Mouse (Mus musculus) retina, embryonic 14.5 days (tissue): ENCODE results near the gene Tgds.
"Not testable (repeated sequence)": the region's sequence is repeated elsewhere in the genome, so short reads cannot be mapped to it uniquely, and the experiment has no call there.

Source experiments
- DNase-seq: peaks from one replicate; pipeline ENCODE4 v3.0.0-alpha.2; 2015; ENCODE audit warnings: low spot score

The Tgds gene

DNA sequence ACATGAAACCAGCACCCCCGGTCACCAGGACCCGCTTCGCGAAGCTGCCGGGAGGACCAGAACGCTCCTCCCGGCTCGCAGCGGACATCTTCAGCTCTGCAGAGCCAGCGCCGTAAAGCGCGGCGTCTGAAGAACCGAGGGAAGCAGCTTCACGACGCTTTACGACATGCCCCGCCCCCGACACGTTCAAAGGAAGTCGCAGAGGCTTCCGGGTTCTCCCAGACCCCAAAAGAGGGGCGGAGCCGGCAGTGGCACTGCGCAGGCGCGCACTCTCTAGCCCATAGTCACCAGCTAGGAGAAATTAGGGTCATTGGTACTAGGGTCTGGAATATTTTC, at the start of gene Tgds:
TSS of gene Tgds (minus strand) at position 114 of the 336 bp plus-strand sequence.
- peak; percentile 100 for DNase-seq

DNA sequence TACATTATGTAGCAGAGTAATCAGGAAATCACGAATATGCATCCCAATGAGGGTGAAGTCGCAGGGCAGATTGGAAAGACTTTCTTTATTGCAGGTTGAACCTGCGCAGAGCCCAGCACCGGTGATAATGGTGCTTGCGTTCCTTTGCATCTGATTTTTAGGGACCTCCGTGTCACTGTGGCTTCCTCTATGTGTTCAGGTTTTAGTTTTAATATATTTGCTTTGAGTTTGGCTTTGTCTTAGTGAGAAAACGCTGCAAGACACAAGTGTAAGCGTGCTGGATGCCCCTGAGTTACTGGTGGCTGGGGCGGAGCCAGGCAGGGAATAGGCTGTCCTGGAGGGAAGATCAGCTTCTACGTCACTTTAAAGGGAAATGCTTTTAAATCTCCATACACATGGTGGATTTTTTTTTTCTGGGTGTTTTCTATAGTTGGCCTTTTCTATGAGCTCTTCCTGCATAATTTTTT, 48.2 kb upstream of the Tgds start:
- DNase-seq, result peak; percentile 70

DNA sequence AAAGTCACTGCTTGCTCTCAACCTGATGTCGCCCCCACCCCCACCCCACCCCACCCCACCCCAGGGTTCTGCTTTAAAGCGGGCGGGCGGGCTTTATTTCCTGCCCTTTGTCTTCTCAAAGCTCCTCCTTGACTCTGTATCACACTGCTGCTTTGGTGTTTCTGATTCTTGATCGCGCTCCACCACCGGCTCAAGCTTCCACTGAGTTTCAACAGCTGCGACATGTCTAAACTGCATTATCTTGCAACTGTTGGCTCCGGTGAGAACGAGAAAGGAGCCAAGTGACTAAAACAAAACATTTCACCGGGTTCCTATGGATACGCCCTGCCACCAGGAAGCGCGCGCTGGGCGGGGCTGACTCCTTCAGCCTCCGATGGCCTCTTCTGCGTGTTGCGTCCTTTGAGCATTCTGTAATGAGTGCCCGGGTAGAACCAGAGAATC, 47.6 kb upstream of the Tgds start:
- peak; percentile 76 for DNase-seq

DNA sequence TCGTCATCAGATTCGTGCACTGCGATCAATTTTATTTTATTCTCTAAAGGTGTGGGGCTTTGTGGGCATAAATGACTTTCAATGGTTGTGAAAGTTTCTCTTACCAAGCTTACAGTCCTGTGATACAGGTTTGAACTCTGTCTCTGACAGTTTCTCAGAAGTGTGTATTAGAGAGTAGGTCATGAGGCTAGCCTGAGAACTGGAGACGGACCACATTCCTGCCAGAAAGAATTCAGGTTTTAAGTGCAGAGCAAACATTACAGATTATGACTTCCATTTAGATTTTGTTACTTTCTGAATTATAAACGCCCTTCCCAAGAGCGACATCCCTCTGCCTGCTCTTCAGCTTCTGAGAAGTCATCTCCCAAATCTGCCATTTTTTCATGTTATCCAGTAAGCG, 47.1 kb upstream of the Tgds start:
- no peak for DNase-seq

DNA sequence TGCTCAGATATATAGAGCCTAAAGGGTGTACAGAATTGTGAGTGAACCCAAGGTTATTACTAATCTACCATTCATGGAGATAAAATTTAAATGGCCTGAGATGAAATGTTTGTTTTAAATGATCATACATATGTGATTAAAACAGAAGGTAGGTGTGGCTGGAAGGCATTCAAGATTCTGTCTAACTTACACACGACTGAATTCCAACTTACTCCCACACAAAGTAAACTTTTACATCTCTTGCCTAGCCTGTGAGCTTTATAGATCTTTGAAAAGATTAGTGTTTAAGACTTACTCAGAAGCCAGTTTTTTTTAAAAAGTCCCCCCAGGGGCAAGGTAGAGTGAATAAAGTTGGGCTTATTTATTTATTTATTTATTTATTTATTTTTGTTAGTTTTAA, 46.7 kb upstream of the Tgds start:
- no peak for DNase-seq

DNA sequence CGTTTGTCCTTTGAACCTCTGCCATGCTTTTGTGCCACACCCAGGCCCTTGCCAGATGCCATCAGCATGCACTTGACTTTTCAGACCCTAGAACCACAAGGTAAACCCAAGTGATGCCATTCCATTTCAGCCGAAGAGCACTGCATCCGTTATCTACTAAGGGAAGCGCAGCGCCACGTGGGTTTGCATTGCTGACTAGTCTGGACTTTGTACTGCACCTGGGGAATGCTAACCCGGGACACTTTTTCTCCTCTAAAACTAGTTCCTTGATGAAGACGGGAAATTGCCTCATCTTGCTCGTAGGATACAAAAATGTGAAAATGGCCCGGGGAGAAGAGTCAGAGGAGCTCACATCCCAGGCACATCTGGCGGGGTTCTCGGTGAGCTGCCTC, 43.1 kb upstream of the Tgds start:
- DNase-seq, result no peak

DNA sequence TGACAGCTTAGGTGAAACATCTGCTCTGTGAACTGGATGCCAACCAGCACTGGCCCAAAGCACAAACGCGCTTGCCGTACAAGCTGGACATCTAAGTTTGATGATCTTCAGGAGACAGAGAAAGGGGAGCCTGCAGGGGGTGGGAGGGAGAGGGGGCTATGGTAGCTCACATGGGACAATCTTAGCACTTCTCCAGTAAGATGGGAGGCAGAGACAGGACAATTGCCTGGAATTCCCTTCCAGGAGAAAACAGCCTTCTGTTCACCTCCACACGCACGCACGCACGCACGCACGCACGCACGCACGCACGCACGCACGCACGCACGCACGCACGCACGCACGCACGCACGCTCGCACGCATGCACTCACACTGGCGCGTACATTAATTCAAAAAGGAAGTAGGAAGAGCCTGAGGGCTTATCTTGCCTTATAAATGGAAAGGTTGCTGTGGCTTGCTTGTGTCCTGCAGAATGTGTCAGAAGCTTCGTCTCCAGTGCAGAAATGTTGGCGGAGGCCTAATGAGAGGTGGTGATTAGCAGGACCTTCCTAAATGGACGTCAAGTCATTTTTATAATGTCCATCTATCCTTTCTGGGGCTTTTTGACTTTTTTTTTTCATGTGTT, 42.6 kb upstream of the Tgds start:
- no peak for DNase-seq

DNA sequence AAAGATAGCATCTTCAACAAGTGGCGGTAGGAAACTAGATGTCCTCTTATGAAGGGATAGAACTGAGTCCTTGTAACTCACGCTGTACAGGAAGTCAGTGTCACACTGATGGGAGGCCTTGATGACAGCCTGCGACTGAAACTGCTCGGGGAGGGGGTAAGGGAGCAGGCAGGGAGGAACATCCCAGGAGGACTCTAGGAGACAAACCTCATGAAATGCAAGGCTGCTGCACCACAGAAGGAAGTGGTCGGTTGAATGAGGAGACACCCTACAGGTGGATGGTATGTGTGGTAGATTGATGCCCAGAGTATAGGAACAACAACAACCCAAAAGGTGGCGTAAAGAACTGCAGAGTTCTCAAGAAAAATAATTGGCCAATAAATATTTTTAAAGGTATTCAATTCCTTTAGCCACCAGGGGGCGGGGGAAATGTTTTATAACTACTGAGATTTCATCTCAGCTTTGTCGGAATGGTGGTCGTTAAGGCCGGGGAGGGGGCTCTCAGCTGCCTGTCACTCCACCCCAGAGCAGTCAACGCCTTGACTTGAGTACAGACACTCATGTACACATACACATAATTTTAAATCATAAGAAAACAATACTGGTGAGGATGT, 41.1 kb upstream of the Tgds start:
- peak; percentile 31 for DNase-seq

DNA sequence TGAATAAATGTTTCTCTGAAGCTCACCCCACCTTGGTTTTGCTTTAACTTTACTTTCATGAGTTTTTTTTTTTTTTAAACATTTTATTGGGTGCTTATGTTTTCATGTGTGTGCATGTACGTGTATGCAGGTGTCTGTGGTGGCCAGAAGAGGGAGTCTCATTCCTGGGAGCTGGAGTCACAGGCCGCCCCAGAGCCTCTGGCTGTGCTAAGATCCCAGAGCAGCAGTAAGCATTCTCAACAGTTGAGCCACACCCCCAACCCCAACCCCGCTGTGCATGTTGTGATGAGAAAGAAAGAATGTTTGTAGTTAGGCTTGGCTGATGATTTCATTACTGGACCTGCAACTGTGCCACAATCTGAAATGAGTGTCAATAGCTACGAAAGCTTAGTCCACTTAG, 36.2 kb upstream of the Tgds start:
- no peak for DNase-seq

DNA sequence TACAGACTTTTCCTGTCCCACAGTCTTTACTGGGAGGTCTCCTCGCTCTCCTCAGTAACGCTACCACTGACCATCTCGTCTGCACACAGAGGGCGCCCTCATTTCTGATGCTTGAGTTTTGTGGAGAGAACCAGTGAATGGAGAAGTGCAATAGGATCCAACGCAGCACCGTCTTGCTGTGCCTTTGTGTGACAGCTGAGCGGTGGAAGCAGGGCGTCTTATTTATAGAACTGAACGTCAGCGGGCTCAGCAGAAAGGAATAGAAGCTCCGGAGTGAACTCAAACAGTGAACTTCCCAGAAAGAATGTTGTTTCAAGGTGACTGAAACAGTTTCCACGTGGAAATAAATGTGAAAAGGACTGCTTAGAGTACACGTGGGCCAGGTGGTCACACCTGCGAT, 30.1 kb upstream of the Tgds start:
- DNase-seq, result no peak

DNA sequence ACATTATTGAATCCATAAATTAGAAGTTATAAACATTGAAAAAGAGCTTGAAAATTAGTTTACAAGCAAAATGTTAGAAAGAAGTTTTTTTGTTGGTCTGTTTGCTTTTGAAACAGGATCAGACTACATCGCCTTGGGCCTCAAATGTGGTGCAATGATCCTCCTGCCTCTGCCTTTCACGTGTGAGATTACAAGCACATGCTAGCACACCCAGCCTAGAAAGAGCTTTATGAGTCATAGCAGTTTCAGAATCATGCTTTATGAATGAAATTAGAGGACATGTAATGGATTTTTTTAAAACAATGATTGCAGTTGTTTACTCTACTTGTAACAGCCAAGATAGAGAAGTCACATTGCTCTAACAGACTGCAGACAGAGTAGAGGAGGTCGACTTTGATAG, 29.2 kb upstream of the Tgds start:
- DNase-seq, result no peak

DNA sequence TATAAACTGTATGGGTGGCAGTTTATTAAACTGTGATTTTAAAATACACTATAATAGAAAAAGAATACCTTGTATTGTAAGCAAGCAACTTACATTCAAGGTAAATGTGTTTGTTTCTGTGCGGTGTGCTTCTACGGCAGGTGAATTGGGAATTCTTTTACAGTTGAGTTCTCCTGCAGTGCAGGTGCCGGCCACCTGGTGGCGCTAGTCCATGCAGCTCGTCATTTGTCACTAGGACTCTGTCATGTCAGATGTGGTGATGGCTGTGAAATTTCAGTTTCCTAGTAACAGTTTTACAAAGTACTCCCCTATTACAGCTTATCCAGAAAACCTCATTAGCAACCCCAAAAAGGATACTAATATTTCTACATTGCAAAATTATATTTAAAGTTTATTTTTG, 24.6 kb upstream of the Tgds start:
- DNase-seq, result peak; percentile 76

DNA sequence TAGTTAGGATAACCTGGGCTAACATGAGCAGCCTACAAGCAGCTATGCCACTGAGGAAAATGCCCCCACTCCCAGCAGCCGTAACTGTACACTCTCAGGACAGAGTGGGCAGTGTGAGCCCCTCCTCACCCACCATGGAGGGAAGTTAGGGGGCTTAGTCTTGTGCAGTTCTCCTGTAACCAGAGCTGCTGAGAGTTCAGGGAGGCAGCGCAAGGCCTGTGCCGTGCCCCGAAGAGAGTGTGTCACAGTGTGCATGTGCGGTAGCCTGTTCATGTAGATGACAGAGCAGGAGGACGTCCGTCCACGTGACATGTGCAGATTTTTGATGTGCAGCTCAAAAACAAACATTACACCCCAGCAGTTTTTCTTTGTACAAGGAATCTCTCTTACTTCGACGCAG, 24.2 kb upstream of the Tgds start:
- no peak for DNase-seq

DNA sequence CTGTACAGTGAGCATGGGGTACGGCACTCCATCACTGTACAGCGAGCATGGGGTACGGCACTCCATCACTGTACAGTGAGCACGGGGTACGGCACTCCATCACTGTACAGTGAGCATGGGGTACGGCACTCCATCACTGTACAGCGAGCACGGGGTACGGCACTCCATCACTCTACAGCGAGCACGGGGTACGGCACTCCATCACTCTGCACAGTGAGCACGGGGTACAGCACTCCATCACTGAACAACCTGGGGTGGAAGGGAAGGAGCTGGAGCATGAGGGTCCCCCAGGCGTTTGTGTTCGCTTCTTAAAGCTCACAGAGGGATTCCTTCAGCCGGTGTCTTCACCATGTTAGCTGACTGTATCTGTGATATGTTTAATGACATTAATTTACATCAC, 23.5 kb upstream of the Tgds start:
- DNase-seq, result not testable (repeated sequence)

DNA sequence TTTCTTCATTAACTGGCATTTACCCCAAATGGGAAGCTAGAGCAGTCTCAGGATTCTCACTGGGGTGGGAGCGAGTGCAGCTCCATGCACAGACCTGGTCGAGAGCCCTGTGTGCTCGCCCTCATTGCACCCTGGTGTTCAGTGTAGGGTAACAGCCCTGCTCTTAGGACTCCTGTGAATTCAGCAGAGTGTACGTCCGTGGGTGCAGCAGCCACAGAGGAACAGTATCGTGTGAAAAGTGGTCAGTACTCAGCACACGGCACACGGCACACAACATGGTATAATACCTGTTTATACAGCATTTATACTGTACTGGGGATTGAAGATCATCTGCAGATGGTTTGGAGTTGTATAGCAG, 19.7 kb upstream of the Tgds start:
- no peak for DNase-seq

DNA sequence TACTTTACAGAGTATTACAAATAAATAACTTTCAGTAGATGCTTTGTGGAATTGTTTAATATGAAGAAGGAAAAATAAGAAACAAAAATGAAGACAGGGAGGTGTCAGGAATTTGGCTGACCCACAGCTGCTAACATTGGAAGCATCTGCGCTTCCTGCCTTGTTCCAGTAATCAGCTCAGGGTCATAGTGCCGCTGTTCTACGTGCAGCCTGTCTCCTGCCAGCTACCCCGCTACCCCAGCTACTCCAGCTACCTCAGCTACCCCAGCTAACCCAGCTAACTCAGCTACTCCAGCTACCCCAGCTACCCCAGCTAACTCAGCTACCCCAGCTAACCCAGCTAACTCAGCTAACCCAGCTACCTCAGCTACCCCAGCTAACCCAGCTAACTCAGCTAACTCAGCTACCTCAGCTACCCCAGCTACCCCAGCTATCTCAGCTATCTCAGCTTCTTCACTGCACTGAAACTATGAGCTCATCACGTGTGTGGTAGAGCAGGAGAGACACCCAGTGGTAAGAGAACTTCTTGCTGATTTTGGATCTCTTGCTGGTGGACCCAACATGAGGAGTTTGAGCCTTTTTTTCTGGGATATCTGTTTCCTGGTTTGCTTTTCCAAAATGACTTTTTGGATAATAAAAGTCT, 19.2 kb upstream of the Tgds start:
- peak; percentile 69 for DNase-seq

DNA sequence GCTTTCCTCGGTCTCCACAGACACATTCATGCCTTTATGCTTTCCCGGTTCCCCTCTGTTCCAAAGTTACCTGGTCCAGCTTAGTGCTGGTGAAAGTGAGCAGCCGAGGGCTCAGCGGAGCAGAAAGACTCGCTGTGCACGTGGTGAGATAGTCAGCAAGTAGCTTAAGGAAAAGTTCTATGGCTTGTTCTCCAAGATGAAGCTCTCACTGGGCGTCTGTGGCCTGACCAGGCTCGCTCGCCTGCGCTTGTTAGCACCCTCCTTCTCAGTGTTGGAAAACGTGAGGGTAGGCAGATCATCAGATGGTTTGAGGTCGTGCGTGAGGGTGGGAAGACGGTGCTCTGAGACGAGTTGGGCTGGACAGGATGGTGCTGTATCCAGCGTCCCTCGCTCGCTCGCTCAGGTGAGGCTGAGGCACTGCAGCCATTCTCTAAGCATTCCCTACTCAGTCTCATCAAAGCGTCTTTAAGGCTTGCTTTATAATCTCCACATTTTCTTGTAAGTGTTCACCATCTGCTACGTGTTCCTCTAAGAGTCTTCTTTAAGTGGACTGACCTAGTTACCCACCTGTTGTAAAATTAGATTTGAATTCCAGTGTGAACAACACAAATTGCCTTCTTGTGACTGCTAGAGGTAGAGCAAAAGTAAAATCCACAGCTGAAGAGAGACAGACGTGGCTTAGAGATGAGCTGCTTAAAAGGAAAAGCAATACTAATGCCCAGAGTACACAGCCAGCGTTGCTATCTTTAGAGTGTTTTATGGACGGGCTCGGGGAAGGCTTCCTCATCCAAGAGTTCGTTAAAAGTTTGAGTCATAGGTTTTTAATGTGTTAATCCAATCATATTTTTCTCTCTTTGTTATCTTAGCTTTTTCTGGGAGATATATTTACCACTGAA, 18.3 kb upstream of the Tgds start:
- DNase-seq, result no peak

DNA sequence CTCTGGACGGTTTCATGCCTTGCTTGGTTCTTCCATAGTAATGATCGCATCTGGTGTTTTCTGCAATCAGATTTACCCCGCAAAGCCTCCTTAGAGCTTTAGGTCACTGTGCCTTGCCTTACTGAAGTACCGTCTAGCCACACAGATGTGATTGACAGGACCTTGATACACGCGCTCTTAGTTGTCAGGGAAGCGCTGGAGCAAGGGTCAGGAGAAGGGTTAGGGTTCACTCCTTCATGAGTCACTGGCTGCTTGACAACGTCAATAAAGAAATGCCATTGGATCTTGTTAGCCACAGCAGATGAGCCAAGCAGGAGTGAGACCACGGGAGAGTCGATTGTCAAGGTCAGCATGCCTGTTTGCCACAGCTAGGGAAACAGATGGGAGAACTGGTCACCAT, 16.0 kb upstream of the Tgds start:
- DNase-seq, result no peak

DNA sequence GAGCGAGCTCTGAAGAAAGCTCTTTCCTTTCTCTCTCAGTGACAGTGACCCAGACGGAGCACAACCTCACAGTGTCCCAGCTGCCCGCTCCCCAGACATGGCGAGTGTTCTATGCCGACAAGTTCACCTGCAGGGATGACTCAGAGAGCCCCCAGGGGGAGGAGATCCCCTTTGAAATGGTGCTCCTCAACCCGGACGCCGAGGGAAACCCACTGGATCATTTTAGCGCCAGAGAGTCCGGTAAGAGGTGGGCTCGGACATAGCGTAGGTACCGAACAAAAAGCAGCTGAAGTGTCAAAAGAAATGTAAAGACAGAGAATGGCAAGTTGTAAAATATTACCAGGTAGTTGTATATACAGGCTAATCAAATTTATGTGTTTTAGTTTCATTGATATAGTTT, 15.5 kb upstream of the Tgds start:
- DNase-seq, result no peak

DNA sequence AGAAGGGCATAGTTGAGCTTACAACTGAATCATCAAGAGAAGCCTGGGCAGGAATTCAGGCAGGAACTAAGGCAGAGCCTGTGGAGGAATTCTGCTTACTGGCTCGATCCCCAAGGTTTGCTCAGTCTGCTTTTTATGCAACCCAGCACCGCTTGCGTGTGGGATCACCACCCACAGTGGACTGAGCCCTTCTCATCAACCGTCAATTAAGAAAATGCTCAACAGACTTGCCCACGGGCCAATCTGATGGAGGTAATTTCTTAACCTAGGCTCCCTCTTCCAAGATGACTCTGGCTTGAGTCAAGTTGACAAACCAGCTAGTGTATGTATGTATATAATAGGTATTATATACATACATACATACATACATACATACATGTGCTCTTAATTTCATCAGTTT, 9.7 kb upstream of the Tgds start:
- DNase-seq, result no peak

DNA sequence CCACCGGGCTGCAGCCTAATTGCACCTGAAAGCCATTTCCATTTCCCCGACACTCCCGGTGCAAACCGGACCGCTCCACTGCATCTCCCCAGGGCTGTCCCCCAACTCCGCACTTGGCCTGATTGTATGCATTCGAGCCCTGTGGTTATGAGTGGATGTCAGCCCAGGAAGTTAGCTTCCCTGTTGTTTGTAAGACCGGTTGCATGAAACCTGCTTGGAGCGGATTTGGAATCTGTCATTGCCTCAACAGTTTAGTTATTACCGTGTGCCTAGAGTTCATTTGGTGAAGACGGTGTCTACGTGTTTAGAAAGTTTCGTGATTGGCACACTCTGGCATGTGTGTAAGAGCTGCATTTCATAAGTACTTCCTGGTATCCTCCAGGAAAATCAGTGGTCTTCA, 4.9 kb upstream of the Tgds start:
- no peak for DNase-seq

DNA sequence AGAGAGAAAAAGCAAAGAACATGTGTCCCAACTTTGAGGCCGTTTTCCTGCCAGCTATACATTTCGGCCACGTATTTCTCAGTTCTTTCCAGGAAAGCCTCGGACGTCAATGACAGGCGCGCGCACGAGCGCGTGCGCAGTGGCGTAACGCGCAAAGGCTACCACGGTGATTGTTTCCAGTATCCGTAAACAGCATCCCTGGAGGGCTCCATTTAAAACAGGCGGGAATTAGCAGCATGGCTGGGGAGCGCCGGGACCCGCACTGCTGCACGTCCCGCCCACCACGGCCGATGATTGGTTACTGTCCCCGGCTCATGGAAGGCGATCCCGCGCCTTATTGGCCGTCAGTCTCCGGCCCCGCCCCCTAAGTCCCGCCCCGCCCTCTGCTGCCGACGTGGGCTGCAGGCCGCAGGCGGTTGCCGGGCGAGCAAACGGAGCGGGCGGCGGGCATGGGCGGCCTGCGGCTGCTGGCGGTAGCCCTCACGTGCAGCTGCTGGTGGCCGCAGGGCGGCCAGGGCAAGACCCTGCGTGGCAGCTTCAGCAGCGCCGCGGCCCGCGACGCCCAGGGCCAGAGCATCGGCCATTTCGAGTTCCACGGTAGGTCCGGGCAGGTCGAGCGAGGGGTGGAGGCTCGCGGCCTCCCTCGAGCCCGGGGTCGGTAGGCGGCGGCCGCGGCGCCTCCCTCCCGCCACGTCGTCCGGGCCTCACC, 4.3 kb upstream of the Tgds start, which contains the start of gene Gpr180:
TSS of gene Gpr180 (plus strand) at position 415 of the 709 bp plus-strand sequence.
- DNase-seq, result peak; percentile 99
